35 mouse cellular contexts compared by ENCODE assay signal in genomic region chr12:28572241-28572640, GRCm38 (mm10). TPM values are rescaled to one million over a fixed set of nuclear protein-coding genes. Genes with fewer than 3 reads are reported as not detected.
DNase-seq lines count a peak whose midpoint lies in the region; ATAC-seq and TF ChIP-seq lines count a peak whose summit lies in the region.
"Had no signal": no experiment of that assay in that cellular context is flagged by ENCODE, and none has a peak within 500 bp of the region (broad histone marks: within the 10 kb centered on the region; RNA-seq: fewer than 3 reads in every experiment).

No protein-coding gene starts in this region.

- no peak overlapping the region for H3K9ac ChIP-seq in hindbrain, embryonic 16.5 days (ENCODE audit: low read depth, low read length)
- H3K9ac ChIP-seq in lung, embryonic 14.5 days, result no peak overlapping the region
- H3K9ac ChIP-seq in midbrain, embryonic 14.5 days (replicated peaks; ENCODE audit: low read length), result no peak overlapping the region
- H3K9ac ChIP-seq in midbrain, postnatal 0 days (replicated peaks; ENCODE audit: low read length, poor library complexity, severe bottlenecking), result no peak overlapping the region
- H3K9ac ChIP-seq: embryonic facial prominence, embryonic 12.5 days; embryonic facial prominence, embryonic 15.5 days; forebrain, embryonic 15.5 days; hindbrain, embryonic 14.5 days had no signal

- H3K4me3 ChIP-seq in hindbrain, embryonic 16.5 days (ENCODE audit: low read length), result no peak overlapping the region
- no peak overlapping the region for H3K4me3 ChIP-seq in hindbrain, embryonic 10.5 days
- H3K4me3 ChIP-seq in lung, embryonic 14.5 days (ENCODE audit: low read depth, low read length), result no peak overlapping the region
- H3K4me3 ChIP-seq in midbrain, embryonic 14.5 days (replicated peaks; ENCODE audit: low read depth, low read length), result no peak overlapping the region
- H3K4me3 ChIP-seq in midbrain, embryonic 10.5 days, result no peak overlapping the region
- no peak overlapping the region for H3K4me3 ChIP-seq in midbrain, postnatal 0 days (ENCODE audit: low read depth, low read length)
- H3K4me3 ChIP-seq: embryonic facial prominence, embryonic 12.5 days; embryonic facial prominence, embryonic 15.5 days; forebrain, embryonic 15.5 days; gastrocnemius, adult 2 months had no signal

- H3K27me3 ChIP-seq in hindbrain, embryonic 16.5 days (replicated peaks; ENCODE audit: control insufficient read depth, insufficient read depth, low read length), result no peaks in the 10 kb centered on the region
- no peaks in the 10 kb centered on the region for H3K27me3 ChIP-seq in hindbrain, embryonic 10.5 days (ENCODE audit: insufficient read depth, poor library complexity, severe bottlenecking)
- H3K27me3 ChIP-seq in lung, embryonic 14.5 days (ENCODE audit: insufficient read depth, low read length), result no peaks in the 10 kb centered on the region
- H3K27me3 ChIP-seq in midbrain, embryonic 14.5 days (ENCODE audit: control insufficient read depth, insufficient read depth, low read length), result no peaks in the 10 kb centered on the region
- no peaks in the 10 kb centered on the region for H3K27me3 ChIP-seq in midbrain, embryonic 10.5 days (ENCODE audit: low read depth, poor library complexity, severe bottlenecking)
- H3K27me3 ChIP-seq in midbrain, postnatal 0 days (ENCODE audit: insufficient read depth, low read length), result no peaks in the 10 kb centered on the region
- H3K27me3 ChIP-seq: CH12.LX; embryonic facial prominence, embryonic 12.5 days; embryonic facial prominence, embryonic 15.5 days; forebrain, embryonic 15.5 days had no signal

- ATAC-seq in hindbrain, embryonic 16.5 days, result 0 out of 2 replicates have a peak, but pooled peaks have one; percentile 20
- ATAC-seq in lung, embryonic 14.5 days (ENCODE audit: insufficient read depth), result no peak
- no peak for ATAC-seq in midbrain, embryonic 14.5 days (ENCODE audit: low FRiP score, low TSS enrichment)
- 0 out of 2 replicates have a peak, but pooled peaks have one; percentile 11 for ATAC-seq in midbrain, postnatal 0 days (ENCODE audit: low FRiP score)
- ATAC-seq: forebrain, embryonic 15.5 days; Patski had no signal

- no peaks in the 10 kb centered on the region for H3K9me3 ChIP-seq in hindbrain, embryonic 16.5 days (ENCODE audit: control insufficient read depth, low read length)
- H3K9me3 ChIP-seq in hindbrain, embryonic 10.5 days, result 0 out of 2 replicates have a peak, but pooled peaks cover 3% of the 10 kb centered on the region
- H3K9me3 ChIP-seq in lung, embryonic 14.5 days (ENCODE audit: low read depth, low read length), result no peaks in the 10 kb centered on the region
- H3K9me3 ChIP-seq in midbrain, embryonic 14.5 days (ENCODE audit: control insufficient read depth, low read length), result no peaks in the 10 kb centered on the region
- H3K9me3 ChIP-seq in midbrain, embryonic 10.5 days (replicated peaks), result no peaks in the 10 kb centered on the region
- no peaks in the 10 kb centered on the region for H3K9me3 ChIP-seq in midbrain, postnatal 0 days (ENCODE audit: low read length)
- H3K9me3 ChIP-seq: embryonic facial prominence, embryonic 12.5 days; embryonic facial prominence, embryonic 15.5 days; forebrain, embryonic 15.5 days had no signal

- no peak overlapping the region for H3K27ac ChIP-seq in hindbrain, embryonic 16.5 days (ENCODE audit: low read depth, low read length)
- no peak overlapping the region for H3K27ac ChIP-seq in hindbrain, embryonic 10.5 days
- H3K27ac ChIP-seq in lung, embryonic 14.5 days (ENCODE audit: low read depth), result no peak overlapping the region
- H3K27ac ChIP-seq in midbrain, embryonic 14.5 days (replicated peaks; ENCODE audit: low read depth, low read length), result no peak overlapping the region
- no peak overlapping the region for H3K27ac ChIP-seq in midbrain, embryonic 10.5 days (replicated peaks)
- peak overlapping the region; percentile 51; the same call in 1 of the 2 replicates for H3K27ac ChIP-seq in midbrain, postnatal 0 days (ENCODE audit: low read depth, low read length)
- H3K27ac ChIP-seq: embryonic facial prominence, embryonic 12.5 days; embryonic facial prominence, embryonic 15.5 days; forebrain, embryonic 15.5 days; gastrocnemius, adult 2 months; hindbrain, embryonic 14.5 days had no signal

- DNase-seq in hindbrain, embryonic 10.5 days (ENCODE audit: low spot score), result no peak
- DNase-seq in lung, embryonic 14.5 days, result peak; percentile 37
- no peak for DNase-seq in lung, postnatal 10 days
- peak; percentile 68 for DNase-seq in midbrain, embryonic 14.5 days
- DNase-seq in midbrain, embryonic 10.5 days (ENCODE audit: low spot score), result no peak
- DNase-seq in midbrain, postnatal 0 days (ENCODE audit: low spot score), result peak; percentile 56
- DNase-seq in frontal cortex, adult 2 months (ENCODE audit: extremely low spot score in 1 of 2, low spot score in 1 of 2), result no peak
- DNase-seq: adrenal gland, postnatal 10 days; adrenal gland, postnatal 36 days; B cell, adult 2 months; cerebellum, adult 11 months; cerebellum, adult 2 months; cerebellum, adult 9-11 months; cerebellum, postnatal 25 days; gastrocnemius, adult 2 months; gastrocnemius, postnatal 14 days; heart, adult 11 months had no signal

- no peak overlapping the region for H3K4me2 ChIP-seq in hindbrain, embryonic 16.5 days (ENCODE audit: low read length)
- no peak overlapping the region for H3K4me2 ChIP-seq in lung, embryonic 14.5 days
- no peak overlapping the region for H3K4me2 ChIP-seq in midbrain, embryonic 14.5 days (ENCODE audit: low read length)
- H3K4me2 ChIP-seq in midbrain, postnatal 0 days (ENCODE audit: low read depth, low read length, poor library complexity, severe bottlenecking), result no peak overlapping the region
- H3K4me2 ChIP-seq: embryonic facial prominence, embryonic 12.5 days; embryonic facial prominence, embryonic 15.5 days; forebrain, embryonic 15.5 days; heart, embryonic 11.5 days; hindbrain, embryonic 14.5 days had no signal

- no peaks in the 10 kb centered on the region for H3K4me1 ChIP-seq in hindbrain, embryonic 16.5 days (ENCODE audit: control insufficient read depth, insufficient read depth, low read depth, low read length)
- no peaks in the 10 kb centered on the region for H3K4me1 ChIP-seq in hindbrain, embryonic 10.5 days (replicated peaks)
- H3K4me1 ChIP-seq in lung, embryonic 14.5 days (ENCODE audit: insufficient read depth), result no peaks in the 10 kb centered on the region
- H3K4me1 ChIP-seq in midbrain, embryonic 14.5 days (ENCODE audit: control insufficient read depth, insufficient read depth, low read length), result no peaks in the 10 kb centered on the region
- H3K4me1 ChIP-seq in midbrain, embryonic 10.5 days, result no peaks in the 10 kb centered on the region
- H3K4me1 ChIP-seq in midbrain, postnatal 0 days (ENCODE audit: insufficient read depth, low read length), result no peaks in the 10 kb centered on the region; the same call in 1 of the 2 replicates
- H3K4me1 ChIP-seq: embryonic facial prominence, embryonic 12.5 days; embryonic facial prominence, embryonic 15.5 days; forebrain, embryonic 15.5 days had no signal

- no peak for TF ChIP-seq CTCF in lung, embryonic 14.5 days (IDR thresholded peaks at IDR 0.05; ENCODE audit: low read depth)
- no peak for TF ChIP-seq CTCF in midbrain, postnatal 0 days (IDR thresholded peaks at IDR 0.05)

- no peaks in the 10 kb centered on the region for H3K36me3 ChIP-seq in hindbrain, embryonic 16.5 days (ENCODE audit: control insufficient read depth, insufficient read depth, low read length)
- no peaks in the 10 kb centered on the region for H3K36me3 ChIP-seq in hindbrain, embryonic 10.5 days
- no peaks in the 10 kb centered on the region for H3K36me3 ChIP-seq in lung, embryonic 14.5 days (ENCODE audit: insufficient read depth)
- H3K36me3 ChIP-seq in midbrain, embryonic 14.5 days (ENCODE audit: control insufficient read depth, insufficient read depth, low read length), result no peaks in the 10 kb centered on the region
- H3K36me3 ChIP-seq in midbrain, embryonic 10.5 days, result no peaks in the 10 kb centered on the region
- no peaks in the 10 kb centered on the region for H3K36me3 ChIP-seq in midbrain, postnatal 0 days (ENCODE audit: insufficient read depth, low read length)
- H3K36me3 ChIP-seq: embryonic facial prominence, embryonic 12.5 days; embryonic facial prominence, embryonic 15.5 days; forebrain, embryonic 15.5 days; G1E had no signal

- 79% methylated on average over 2 of the region's 2 CpGs for WGBS in hindbrain, embryonic 16.5 days
- WGBS in hindbrain, embryonic 10.5 days, result 92% methylated on average over 2 of the region's 2 CpGs
- WGBS in lung, embryonic 14.5 days, result 65% methylated on average over 2 of the region's 2 CpGs
- 83% methylated on average over 2 of the region's 2 CpGs for WGBS in midbrain, embryonic 14.5 days
- WGBS in midbrain, embryonic 10.5 days, result 94% methylated on average over 2 of the region's 2 CpGs
- WGBS in midbrain, postnatal 0 days, result 55% methylated on average over 2 of the region's 2 CpGs

RNA-seq across cellular contexts. Expression of gene Allc, which starts 10.1 kb away (rescaled TPM):
- polyA plus RNA-seq in hindbrain, embryonic 16.5 days (2015; fragmentation: Nextera tagmentation; extraction: Ambion mirVana), result 0.15 TPM in 2 replicates
- polyA plus RNA-seq in hindbrain, embryonic 10.5 days (2016; fragmentation: Nextera tagmentation; extraction: Ambion mirVana), result not detected in 2 replicates
- not detected in 2 replicates for polyA plus RNA-seq in lung, embryonic 14.5 days (2014; fragmentation: Nextera tagmentation; extraction: Ambion mirVana)
- polyA plus RNA-seq in midbrain, embryonic 14.5 days (2014; fragmentation: Nextera tagmentation; extraction: Ambion mirVana), result not detected in 2 replicates
- polyA plus RNA-seq in midbrain, embryonic 10.5 days (2016; fragmentation: Nextera tagmentation; extraction: Ambion mirVana), result not detected in 2 replicates
- total RNA-seq in midbrain, postnatal 0 days (2014; rRNA removed), result 0.16 TPM in 1 of 2 replicates, not detected in the other
- 0.32 and 0.58 TPM in 2 replicates for polyA plus RNA-seq in midbrain, postnatal 0 days (2015; fragmentation: Nextera tagmentation; extraction: Ambion mirVana)
- 0.44 and 0.56 TPM in 2 replicates for polyA plus RNA-seq in frontal cortex, adult 2 months (2012; rRNA removed)
- total RNA-seq: adrenal gland, adult 18-20 months; adrenal gland, postnatal 10 days; adrenal gland, postnatal 36 days; CH12.LX; common myeloid progenitor, adult 5-6 weeks; gastrocnemius, adult 2 months; gastrocnemius, postnatal 14 days; gastrocnemius, postnatal 4 days; heart, adult 8-10 months; heart, postnatal 25 days; hematopoietic stem cell, adult 5-6 weeks had no signal
- polyA plus RNA-seq: cerebellum, adult 2 months; embryonic facial prominence, embryonic 12.5 days; embryonic facial prominence, embryonic 15.5 days; forebrain, embryonic 11.5 days; G1E; heart, embryonic 11.5 days; heart, embryonic 14.5 days; heart, postnatal 0 days; Patski had no signal

RNA-seq across cellular contexts. Expression of gene Dcdc2c, which starts 20.0 kb away (rescaled TPM):
- not detected in 2 replicates for polyA plus RNA-seq in hindbrain, embryonic 16.5 days (2015; fragmentation: Nextera tagmentation; extraction: Ambion mirVana)
- polyA plus RNA-seq in hindbrain, embryonic 10.5 days (2016; fragmentation: Nextera tagmentation; extraction: Ambion mirVana), result not detected in 2 replicates
- 0.37 TPM in 1 of 2 replicates, not detected in the other for polyA plus RNA-seq in lung, embryonic 14.5 days (2014; fragmentation: Nextera tagmentation; extraction: Ambion mirVana)
- polyA plus RNA-seq in midbrain, embryonic 14.5 days (2014; fragmentation: Nextera tagmentation; extraction: Ambion mirVana), result not detected in 2 replicates
- polyA plus RNA-seq in midbrain, embryonic 10.5 days (2016; fragmentation: Nextera tagmentation; extraction: Ambion mirVana), result 0.14 and 0.15 TPM in 2 replicates
- total RNA-seq in midbrain, postnatal 0 days (2014; rRNA removed), result not detected in 2 replicates
- 0.43 and 0.56 TPM in 2 replicates for polyA plus RNA-seq in midbrain, postnatal 0 days (2015; fragmentation: Nextera tagmentation; extraction: Ambion mirVana)
- 0.97 and 1.7 TPM in 2 replicates for polyA plus RNA-seq in frontal cortex, adult 2 months (2012; rRNA removed)
- total RNA-seq: adrenal gland, postnatal 10 days; adrenal gland, postnatal 36 days; CH12.LX; common myeloid progenitor, adult 5-6 weeks; gastrocnemius, adult 2 months; heart, adult 8-10 months; heart, postnatal 25 days; hematopoietic stem cell, adult 5-6 weeks had no signal
- polyA plus RNA-seq: cerebellum, adult 2 months; G1E; heart, embryonic 14.5 days; heart, postnatal 0 days had no signal

RNA-seq across cellular contexts. Expression of gene Colec11, which starts 50.9 kb away (rescaled TPM):
- 1.4 and 1.6 TPM in 2 replicates for polyA plus RNA-seq in hindbrain, embryonic 16.5 days (2015; fragmentation: Nextera tagmentation; extraction: Ambion mirVana)
- 0.12 and 0.25 TPM in 2 replicates for polyA plus RNA-seq in hindbrain, embryonic 10.5 days (2016; fragmentation: Nextera tagmentation; extraction: Ambion mirVana)
- polyA plus RNA-seq in lung, embryonic 14.5 days (2014; fragmentation: Nextera tagmentation; extraction: Ambion mirVana), result 2.6 and 3.4 TPM in 2 replicates
- 0.72 and 0.93 TPM in 2 replicates for polyA plus RNA-seq in midbrain, embryonic 14.5 days (2014; fragmentation: Nextera tagmentation; extraction: Ambion mirVana)
- polyA plus RNA-seq in midbrain, embryonic 10.5 days (2016; fragmentation: Nextera tagmentation; extraction: Ambion mirVana), result 0.12 and 0.17 TPM in 2 replicates
- 0.57 and 1.4 TPM in 2 replicates for total RNA-seq in midbrain, postnatal 0 days (2014; rRNA removed)
- 0.85 and 1.1 TPM in 2 replicates for polyA plus RNA-seq in midbrain, postnatal 0 days (2015; fragmentation: Nextera tagmentation; extraction: Ambion mirVana)
- 0.94 and 1.1 TPM in 2 replicates for polyA plus RNA-seq in frontal cortex, adult 2 months (2012; rRNA removed)
- total RNA-seq: CH12.LX; common myeloid progenitor, adult 5-6 weeks; hematopoietic stem cell, adult 5-6 weeks had no signal
- polyA plus RNA-seq: forebrain, embryonic 11.5 days; G1E had no signal

Comparison
In these comparisons a context has a peak if more than half of its experiments do, and no peak if none do; other contexts are left out.
1. ATAC-seq: peak in hindbrain, embryonic 16.5 days (single experiment) and midbrain, postnatal 0 days (single experiment); none in lung, embryonic 14.5 days (single experiment) and midbrain, embryonic 14.5 days (single experiment).
2. DNase-seq: peak in lung, embryonic 14.5 days (single experiment), midbrain, embryonic 14.5 days (single experiment) and midbrain, postnatal 0 days (single experiment); none in hindbrain, embryonic 10.5 days (single experiment), lung, postnatal 10 days (single experiment), midbrain, embryonic 10.5 days (single experiment) and frontal cortex, adult 2 months (0 of 2).